Mouse (Mus musculus): Measurements from ENCODE around the gene Hoxd12. TPM values are rescaled to one million over a fixed set of nuclear protein-coding genes. Genes with fewer than 3 reads are reported as not detected.

Hoxd12 gene
- polyA plus RNA-seq, 1 experiment from 2014 or later, result not detected

GRCm38 (mm10) chr2:74668370-74669229, 6.2 kb upstream of the Hoxd12 start:
- Histone ChIP-seq H3K4me1 (replicated peaks) (peaks cover 12% of the 10 kb centered on the region), H3K36me3 (no peaks in the 10 kb centered on the region), H3K27me3 (peaks cover 98% of the 10 kb centered on the region), H3K4me2 (replicated peaks) (peak overlapping the region; percentile 49), H3K27ac (no peak overlapping the region), H3K9ac (replicated peaks) (0 out of 2 replicates have a peak overlapping the region, but pooled peaks have one; percentile 32), H3K9me3 (no peaks in the 10 kb centered on the region), H3K4me3 (replicated peaks) (peak overlapping the region; percentile 27)
- under 1% methylated on average over 50 of the region's 74 CpGs for WGBS
- ATAC-seq, result peak; percentile 70

GRCm38 (mm10) chr2:74669230-74669578, 5.6 kb upstream of the Hoxd12 start:
- Histone ChIP-seq H3K9ac (replicated peaks) (no peak overlapping the region), H3K4me2 (replicated peaks) (no peak overlapping the region), H3K27me3 (peaks cover 98% of the 10 kb centered on the region), H3K36me3 (no peaks in the 10 kb centered on the region), H3K27ac (no peak overlapping the region), H3K4me1 (replicated peaks) (peaks cover 12% of the 10 kb centered on the region), H3K4me3 (replicated peaks) (no peak overlapping the region), H3K9me3 (no peaks in the 10 kb centered on the region)
- WGBS, result 1% methylated on average over 3 of the region's 3 CpGs
- ATAC-seq, result no peak

GRCm38 (mm10) chr2:74669650-74670235, 5.1 kb upstream of the Hoxd12 start:
- 3% methylated on average over 14 of the region's 14 CpGs for WGBS
- H3K36me3 ChIP-seq, result no peaks in the 10 kb centered on the region
- no peak overlapping the region for H3K4me3 ChIP-seq (replicated peaks)
- H3K27ac ChIP-seq, result no peak overlapping the region
- no peak for ATAC-seq
- H3K4me2 ChIP-seq (replicated peaks), result no peak overlapping the region
- no peaks in the 10 kb centered on the region for H3K9me3 ChIP-seq
- H3K9ac ChIP-seq (replicated peaks), result no peak overlapping the region
- H3K27me3 ChIP-seq, result peaks cover 98% of the 10 kb centered on the region
- peaks cover 12% of the 10 kb centered on the region for H3K4me1 ChIP-seq (replicated peaks)

GRCm38 (mm10) chr2:74670632-74671188, 4.1 kb upstream of the Hoxd12 start:
- H3K4me3 ChIP-seq (replicated peaks), result no peak overlapping the region
- H3K9ac ChIP-seq (replicated peaks), result no peak overlapping the region
- H3K9me3 ChIP-seq, result no peaks in the 10 kb centered on the region
- no peak overlapping the region for H3K4me2 ChIP-seq (replicated peaks)
- H3K27ac ChIP-seq, result no peak overlapping the region
- 1% methylated on average over 3 of the region's 3 CpGs for WGBS
- H3K27me3 ChIP-seq, result peaks cover 99% of the 10 kb centered on the region
- H3K4me1 ChIP-seq (replicated peaks), result peaks cover 12% of the 10 kb centered on the region
- ATAC-seq, result no peak
- H3K36me3 ChIP-seq, result no peaks in the 10 kb centered on the region

- H3K4me1 ChIP-seq (replicated peaks), result peaks cover 12% of the 10 kb centered on the region
- H3K4me2 ChIP-seq (replicated peaks), result no peak overlapping the region
- no peak overlapping the region for H3K9ac ChIP-seq (replicated peaks)
- no peak for ATAC-seq
- H3K27ac ChIP-seq, result no peak overlapping the region
- H3K27me3 ChIP-seq, result peaks cover 99% of the 10 kb centered on the region
- no peaks in the 10 kb centered on the region for H3K9me3 ChIP-seq
- no peaks in the 10 kb centered on the region for H3K36me3 ChIP-seq
- WGBS, result 7% methylated on average over 5 of the region's 5 CpGs
- no peak overlapping the region for H3K4me3 ChIP-seq (replicated peaks)
Observed at GRCm38 (mm10) chr2:74671847-74672246, 3.0 kb upstream of the Hoxd12 start.

GRCm38 (mm10) chr2:74672481-74673362, 2.1 kb upstream of the Hoxd12 start:
- peaks cover 12% of the 10 kb centered on the region for H3K4me1 ChIP-seq (replicated peaks)
- no peaks in the 10 kb centered on the region for H3K9me3 ChIP-seq
- peak overlapping the region; percentile 28 for H3K4me3 ChIP-seq (replicated peaks)
- H3K4me2 ChIP-seq (replicated peaks), result peak overlapping the region; percentile 50
- WGBS, result under 1% methylated on average over 40 of the region's 40 CpGs
- no peak overlapping the region for H3K27ac ChIP-seq
- peak; percentile 74 for ATAC-seq
- H3K27me3 ChIP-seq, result peaks cover 99% of the 10 kb centered on the region
- no peaks in the 10 kb centered on the region for H3K36me3 ChIP-seq
- H3K9ac ChIP-seq (replicated peaks), result no peak overlapping the region

- 1% methylated on average over 24 of the region's 24 CpGs for WGBS
- Histone ChIP-seq H3K9ac (replicated peaks) (no peak overlapping the region), H3K27ac (no peak overlapping the region), H3K9me3 (no peaks in the 10 kb centered on the region), H3K4me3 (replicated peaks) (no peak overlapping the region), H3K4me2 (replicated peaks) (no peak overlapping the region), H3K4me1 (replicated peaks) (peaks cover 4% of the 10 kb centered on the region), H3K27me3 (peaks cover 99% of the 10 kb centered on the region), H3K36me3 (no peaks in the 10 kb centered on the region)
- ATAC-seq, result 0 out of 2 replicates have a peak, but pooled peaks have one; percentile 45
Observed at GRCm38 (mm10) chr2:74673835-74674425, 883 bp upstream of the Hoxd12 start.

GRCm38 (mm10) chr2:74675666-74676282, 961 bp downstream of the Hoxd12 start:
- no peaks in the 10 kb centered on the region for H3K36me3 ChIP-seq
- H3K4me3 ChIP-seq (replicated peaks), result no peak overlapping the region
- peaks cover 100% of the 10 kb centered on the region for H3K27me3 ChIP-seq
- WGBS, result 5% methylated on average over 23 of the region's 24 CpGs
- H3K4me1 ChIP-seq (replicated peaks), result peaks cover 4% of the 10 kb centered on the region
- no peak overlapping the region for H3K9ac ChIP-seq (replicated peaks)
- H3K9me3 ChIP-seq, result no peaks in the 10 kb centered on the region
- ATAC-seq, result no peak
- H3K27ac ChIP-seq, result no peak overlapping the region
- H3K4me2 ChIP-seq (replicated peaks), result no peak overlapping the region

- no peak overlapping the region for H3K4me2 ChIP-seq (replicated peaks)
- H3K36me3 ChIP-seq, result no peaks in the 10 kb centered on the region
- no peak overlapping the region for H3K27ac ChIP-seq
- H3K9ac ChIP-seq (replicated peaks), result no peak overlapping the region
- no peak overlapping the region for H3K4me3 ChIP-seq (replicated peaks)
- no peaks in the 10 kb centered on the region for H3K9me3 ChIP-seq
- peaks cover 4% of the 10 kb centered on the region for H3K4me1 ChIP-seq (replicated peaks)
- H3K27me3 ChIP-seq, result peaks cover 100% of the 10 kb centered on the region
- WGBS, result 2% methylated on average over 9 of the region's 9 CpGs
- no peak for ATAC-seq
Observed at GRCm38 (mm10) chr2:74676376-74677052, 1.7 kb downstream of the Hoxd12 start.

GRCm38 (mm10) chr2:74677106-74677505, 2.3 kb downstream of the Hoxd12 start:
- ATAC-seq, result no peak
- Histone ChIP-seq H3K4me1 (replicated peaks) (peaks cover 9% of the 10 kb centered on the region), H3K27ac (no peak overlapping the region), H3K9me3 (no peaks in the 10 kb centered on the region), H3K4me2 (replicated peaks) (no peak overlapping the region), H3K9ac (replicated peaks) (no peak overlapping the region), H3K4me3 (replicated peaks) (no peak overlapping the region), H3K36me3 (no peaks in the 10 kb centered on the region), H3K27me3 (peaks cover 100% of the 10 kb centered on the region)
- 10% methylated on average over 2 of the region's 2 CpGs for WGBS
